9 mouse cellular contexts compared by ENCODE assay signal in genomic region chr10:41385506-41386221, GRCm38 (mm10).
DNase-seq lines count a peak whose midpoint lies in the region; ATAC-seq and TF ChIP-seq lines count a peak whose summit lies in the region.
"Had no signal": no experiment of that assay in that cellular context is flagged by ENCODE, and none has a peak within 500 bp of the region (broad histone marks: within the 10 kb centered on the region; RNA-seq: fewer than 3 reads in every experiment).

No protein-coding gene starts in this region.

- DNase-seq in testis, postnatal 10 days (ENCODE audit: low spot score) = no peak
- DNase-seq in layer of hippocampus, adult 9-11 months = peak; percentile 49
- DNase-seq in testis, postnatal 14 days (ENCODE audit: low spot score) = no peak
- DNase-seq in ovary, adult 18-20 months (ENCODE audit: low spot score) = no peak

- ATAC-seq in common myeloid progenitor, adult 5-6 weeks (replicated peaks; ENCODE audit: low read depth, poor library complexity, severe bottlenecking) = peak; percentile 99
- peak; percentile 93 for ATAC-seq in neutrophil, adult 5-6 weeks (ENCODE audit: extremely low read depth, insufficient number of reproducible peaks, low FRiP score, poor library complexity, severe bottlenecking)

- TF ChIP-seq CTCF in testis, adult 2 months (IDR thresholded peaks at IDR 0.05; ENCODE audit: control insufficient read depth, insufficient read depth, insufficient replicate concordance, low read depth, low read length) = no peak

- no peaks in the 10 kb centered on the region for H3K36me3 ChIP-seq in testis, adult 2 months (ENCODE audit: control insufficient read depth, insufficient read depth, low read length)
- H3K36me3 ChIP-seq: embryonic facial prominence, embryonic 13.5 days; limb, embryonic 13.5 days had no signal

- H3K27ac ChIP-seq in testis, adult 2 months (ENCODE audit: control insufficient read depth, insufficient read depth, low read depth, low read length) = peak overlapping the region; percentile 36; the same call in 1 of the 2 replicates
- H3K27ac ChIP-seq: embryonic facial prominence, embryonic 13.5 days; limb, embryonic 13.5 days had no signal

- no peak overlapping the region for H3K4me3 ChIP-seq in testis, adult 2 months (ENCODE audit: control insufficient read depth, low read depth, low read length)
- H3K4me3 ChIP-seq: embryonic facial prominence, embryonic 13.5 days; limb, embryonic 13.5 days had no signal

- H3K4me1 ChIP-seq in testis, adult 2 months (ENCODE audit: control insufficient read depth, insufficient read depth, low read length) = peaks cover under 1% of the 10 kb centered on the region; the same call in 1 of the 2 replicates
- H3K4me1 ChIP-seq: embryonic facial prominence, embryonic 13.5 days; limb, embryonic 13.5 days had no signal

- no peaks in the 10 kb centered on the region for H3K27me3 ChIP-seq in testis, adult 2 months (ENCODE audit: control insufficient read depth, insufficient read depth, low read length)
- H3K27me3 ChIP-seq: embryonic facial prominence, embryonic 13.5 days; limb, embryonic 13.5 days had no signal

- TF ChIP-seq POLR2A in testis, adult 2 months (IDR thresholded peaks at IDR 0.05; ENCODE audit: control insufficient read depth, low read depth, low read length) = no peak
